Mouse (Mus musculus): ENCODE results near the gene Sp2. TPM values are rescaled to one million over a fixed set of nuclear protein-coding genes. Genes with fewer than 3 reads are reported as not detected.
A peak's percentile ranks its signal among the peaks of the same experiment; 100 is the strongest.

Sp2 gene
- total and polyA plus RNA-seq, 3 experiments: 1.1 to 21.0 (median 2.8) TPM

DNA sequence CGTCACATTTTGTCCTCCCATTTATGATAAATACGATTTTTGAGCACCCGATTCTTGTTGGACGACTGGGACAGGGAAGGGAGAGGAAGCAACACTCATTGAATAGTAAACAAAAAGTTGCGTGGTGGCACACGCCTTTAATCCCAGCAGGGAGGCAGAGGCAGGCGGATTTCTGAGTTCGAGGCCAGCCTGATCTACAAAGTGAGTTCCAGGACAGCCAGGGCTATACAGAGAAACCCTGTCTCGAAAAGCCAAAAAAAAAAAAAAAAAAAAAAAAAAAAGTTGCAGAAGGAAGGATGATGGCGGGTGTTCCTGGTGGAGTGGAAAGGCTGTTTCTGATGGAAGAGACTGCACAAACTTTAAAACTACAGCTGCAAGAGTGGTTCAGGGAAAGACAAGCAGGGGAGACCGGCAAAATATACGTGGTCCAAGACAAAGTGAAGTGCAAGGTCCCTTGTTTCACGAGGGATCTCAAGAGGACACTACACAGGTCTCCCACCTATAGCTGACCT is 65.8 kb downstream of the Sp2 start:
- Histone ChIP-seq H3K9ac (ENCODE audit: insufficient read depth, low read depth) (peak overlapping the region; percentile 63), H3K4me1 (ENCODE audit: control insufficient read depth in 1 of 2, insufficient read depth in 2 of 2) (peaks cover 3 to 24% of the 10 kb centered on the region in 2 experiments), H3K4me2 (ENCODE audit: insufficient read depth, low read depth, poor library complexity, severe bottlenecking) (peak overlapping the region; percentile 30), H3K9me3 (replicated peaks; ENCODE audit: low read length) (no peaks in the 10 kb centered on the region), H3K4me3 (replicated peaks in 1 of 3; ENCODE audit: low read depth in 2 of 3, low read length in 2 of 3, poor library complexity in 1 of 3) (peak overlapping the region; percentile 44 to 75 (median 49)), H3K27me3 (replicated peaks) (peaks cover 6% of the 10 kb centered on the region), H3K36me3 (replicated peaks in 1 of 2; ENCODE audit: control insufficient read depth in 1 of 2, insufficient read depth in 1 of 2, low read length in 1 of 2) (peaks cover 9 to 26% of the 10 kb centered on the region in 2 experiments), H3K27ac (ENCODE audit: insufficient read depth, low read depth) (no peak overlapping the region), H3K79me2 (replicated peaks; ENCODE audit: control insufficient read depth, extremely low read depth, insufficient read depth, poor library complexity, severe bottlenecking) (0 out of 2 replicates have a peak, but pooled peaks cover 8% of the 10 kb centered on the region)
- dilution Hi-C loops (cut with MboI; ENCODE audit: extremely low pct_ligation_motif_present, extremely low pct_unique_long_range_greater_than_20kb, low sequenced_read_pairs): no loop called here
- no peak for DNase-seq (ENCODE audit: extremely low read depth)
- TF ChIP-seq GABPA (IDR thresholded peaks at IDR 0.05; ENCODE audit: insufficient replicate concordance, low read depth, low read length) (no peak), ZMIZ1 (IDR thresholded peaks at IDR 0.05; ENCODE audit: low read depth, low read length) (no peak), ZNF384 (IDR thresholded peaks at IDR 0.05; ENCODE audit: low read depth, low read length) (peak; percentile 86), SIN3A (IDR thresholded peaks at IDR 0.05; ENCODE audit: low read length) (no peak), BHLHE40 (IDR thresholded peaks at IDR 0.05; ENCODE audit: low read depth, low read length) (no peak), JUN (IDR thresholded peaks at IDR 0.05; ENCODE audit: insufficient read depth, low read depth, low read length) (no peak), MXI1 (IDR thresholded peaks at IDR 0.05; ENCODE audit: low read depth, low read length) (no peak)
- in situ Hi-C loops (cut with MboI; ENCODE audit: low pct_ligation_motif_present, low pct_unique_long_range_greater_than_20kb, low sequenced_read_pairs): loop anchor here (5.0 kb wide), 1 partner anchor 105 kb away; no protein-coding TSS in a partner anchor

DNA sequence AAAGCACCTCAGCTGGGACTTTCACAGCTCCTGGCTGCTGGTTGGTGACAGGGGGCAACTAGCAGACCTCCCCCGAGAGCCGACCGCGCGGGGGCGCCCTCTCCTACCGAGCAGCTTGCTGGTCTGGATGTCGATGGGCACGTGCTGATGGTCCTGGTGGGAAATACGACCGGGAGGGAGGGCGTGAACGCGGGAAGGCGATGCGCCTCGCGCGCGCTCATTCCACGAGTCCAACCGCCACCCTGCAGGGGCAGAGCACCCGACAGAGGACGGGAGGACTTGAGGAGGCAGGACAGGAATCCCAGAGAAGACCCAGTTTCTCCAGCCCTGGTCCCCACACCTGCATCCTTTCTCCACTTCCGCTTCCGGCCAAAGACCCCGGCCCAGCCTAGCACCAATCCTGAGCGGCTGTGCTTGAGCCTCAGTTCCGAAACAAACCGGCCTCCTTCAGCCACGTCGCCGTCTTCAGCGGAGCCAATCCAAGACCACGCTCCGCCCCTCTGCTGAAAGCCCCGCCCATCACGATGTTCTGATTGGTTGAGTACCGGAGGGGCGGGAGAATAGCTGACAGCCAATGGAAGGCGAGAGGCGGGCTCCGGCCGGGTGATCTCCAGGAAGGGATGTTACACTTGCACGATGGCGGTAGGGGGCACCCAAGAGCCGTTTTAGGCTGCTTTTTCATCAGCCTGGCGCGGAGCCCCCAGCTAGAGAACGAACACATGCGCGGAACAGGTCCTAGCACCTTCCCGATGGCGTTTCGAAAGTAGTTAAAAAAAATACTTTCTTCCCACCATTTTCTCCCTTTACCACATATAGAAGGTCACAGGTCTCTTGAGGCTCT is 66.5 kb downstream of the Sp2 start, which contains the start of gene Cdk5rap3:
Gene Cdk5rap3 (minus strand): TSS at position 453 of the 841 bp plus-strand sequence.
- peak within 1 kb of the TSS; percentile 76 for H3K9ac ChIP-seq (ENCODE audit: insufficient read depth, low read depth)
- H3K27ac ChIP-seq (ENCODE audit: insufficient read depth, low read depth): peak within 1 kb of the TSS; percentile 35
- 0 out of 2 replicates have a peak, but pooled peaks cover 8% of the 10 kb centered on the region for H3K79me2 ChIP-seq (replicated peaks; ENCODE audit: control insufficient read depth, extremely low read depth, insufficient read depth, poor library complexity, severe bottlenecking)
- dilution Hi-C loops (cut with MboI; ENCODE audit: extremely low pct_ligation_motif_present, extremely low pct_unique_long_range_greater_than_20kb, low sequenced_read_pairs): no loop called here
- peaks cover 15 to 33% of the 10 kb centered on the region in 2 experiments for H3K36me3 ChIP-seq (replicated peaks in 1 of 2; ENCODE audit: control insufficient read depth in 1 of 2, insufficient read depth in 1 of 2, low read length in 1 of 2)
- in situ Hi-C loops (cut with MboI; ENCODE audit: low pct_ligation_motif_present, low pct_unique_long_range_greater_than_20kb, low sequenced_read_pairs): loop anchor here (5.0 kb wide), 1 partner anchor 106 kb away; no protein-coding TSS in a partner anchor
- peak within 1 kb of the TSS; percentile 96 for H3K4me2 ChIP-seq (ENCODE audit: insufficient read depth, low read depth, poor library complexity, severe bottlenecking)
- peaks cover 6% of the 10 kb centered on the region for H3K27me3 ChIP-seq (replicated peaks)
- peaks cover 3 to 24% of the 10 kb centered on the region in 2 experiments for H3K4me1 ChIP-seq (ENCODE audit: control insufficient read depth in 1 of 2, insufficient read depth in 2 of 2)
- no peaks in the 10 kb centered on the region for H3K9me3 ChIP-seq (replicated peaks; ENCODE audit: low read length)
- H3K4me3 ChIP-seq (replicated peaks in 1 of 3; ENCODE audit: low read depth in 2 of 3, low read length in 2 of 3, poor library complexity in 1 of 3): peak within 1 kb of the TSS; percentile 75 to 100 (median 85)
- DNase-seq (ENCODE audit: extremely low read depth): peak; percentile 100
- TF ChIP-seq TBP (conservative IDR thresholded peaks at IDR 0.05; ENCODE audit: low read depth, low read length): peak; percentile 25
- TF ChIP-seq POLR2A (IDR thresholded peaks at IDR 0.05; ENCODE audit: low read depth, low read length): peak; percentile 92
- TF ChIP-seq USF2 (conservative IDR thresholded peaks at IDR 0.05; ENCODE audit: low read depth, low read length): no peak; the same call in 1 of the 2 replicates
- TF ChIP-seq HCFC1 (IDR thresholded peaks at IDR 0.05; ENCODE audit: low read depth, low read length): peak; percentile 77
- TF ChIP-seq ETS1 (conservative IDR thresholded peaks at IDR 0.05; ENCODE audit: low read depth, low read length): 0 out of 2 replicates have a peak, but pooled peaks have one; percentile 30
- no peak for TF ChIP-seq E2F4 (IDR thresholded peaks at IDR 0.05; ENCODE audit: insufficient replicate concordance, low read depth, low read length)
- 0 out of 2 replicates have a peak, but pooled peaks have one; percentile 23 for TF ChIP-seq KAT2A (IDR thresholded peaks at IDR 0.05; ENCODE audit: insufficient replicate concordance, low read length)
- peak; percentile 88 for TF ChIP-seq MXI1 (IDR thresholded peaks at IDR 0.05; ENCODE audit: low read depth, low read length)
- TF ChIP-seq MYC (IDR thresholded peaks at IDR 0.05; ENCODE audit: low read depth, low read length): peak; percentile 94
- TF ChIP-seq GABPA (IDR thresholded peaks at IDR 0.05; ENCODE audit: insufficient replicate concordance, low read depth, low read length): no peak
- peak; percentile 88 for TF ChIP-seq IRF4 (IDR thresholded peaks at IDR 0.05; ENCODE audit: low read depth, low read length)
- TF ChIP-seq ZC3H11A (IDR thresholded peaks at IDR 0.05; ENCODE audit: low read depth, low read length): peak; percentile 67
- peak; percentile 92 for TF ChIP-seq CHD2 (IDR thresholded peaks at IDR 0.05; ENCODE audit: low read length)
- TF ChIP-seq SMC3 (IDR thresholded peaks at IDR 0.05; ENCODE audit: low read depth, low read length): peak; percentile 90
- TF ChIP-seq JUND (conservative IDR thresholded peaks at IDR 0.05; ENCODE audit: low read depth, low read length): no peak
- no peak for TF ChIP-seq ZNF384 (IDR thresholded peaks at IDR 0.05; ENCODE audit: low read depth, low read length)
- TF ChIP-seq MAFK (IDR thresholded peaks at IDR 0.05; ENCODE audit: insufficient replicate concordance, low read length): no peak
- TF ChIP-seq TCF12 (IDR thresholded peaks at IDR 0.05; ENCODE audit: low read depth, low read length): peak; percentile 69; the same call in 1 of the 2 replicates
- peak; percentile 96 for TF ChIP-seq ELF1 (IDR thresholded peaks at IDR 0.05; ENCODE audit: low read depth, low read length)
- no peak; the same call in 1 of the 2 replicates for TF ChIP-seq UBTF (IDR thresholded peaks at IDR 0.05; ENCODE audit: low read depth, low read length)
- TF ChIP-seq ZKSCAN1 (IDR thresholded peaks at IDR 0.05; ENCODE audit: borderline replicate concordance, low read depth, low read length): no peak
- TF ChIP-seq SIN3A (IDR thresholded peaks at IDR 0.05; ENCODE audit: low read length): peak; percentile 98
- peak; percentile 85 for TF ChIP-seq MAZ (IDR thresholded peaks at IDR 0.05; ENCODE audit: low read depth, low read length)
- peak; percentile 27; the same call in 1 of the 2 replicates for TF ChIP-seq POLR2AphosphoS2 (IDR thresholded peaks at IDR 0.05; ENCODE audit: low read depth, low read length)
- TF ChIP-seq ZMIZ1 (IDR thresholded peaks at IDR 0.05; ENCODE audit: low read depth, low read length): no peak; the same call in none of the 2 replicates

All from CH12.LX (cell line).